Mouse (Mus musculus) thymus, adult 2 months (tissue): ENCODE measurements around the gene Olfr1275.

Experiments used
- CTCF ChIP-seq: fragments of 200-500 bp; IDR thresholded peaks from 2 replicates; pipeline ENCODE4 v1.5.1; 2012; ENCODE audit warnings: mild to moderate bottlenecking, control low read depth, low read length, moderate library complexity, borderline replicate concordance; ENCODE audit not compliant: control insufficient read depth, poor library complexity, insufficient read depth; ENCODE audit errors: extremely low read depth
- POLR2A ChIP-seq: fragments of 200-500 bp; IDR thresholded peaks from 2 replicates; pipeline ENCODE4 v1.6.1; 2012; ENCODE audit warnings: mild to moderate bottlenecking, low read length, control low read depth, moderate library complexity; ENCODE audit not compliant: control insufficient read depth, poor library complexity, insufficient read depth; ENCODE audit errors: extremely low read depth

- no peak for TF ChIP-seq CTCF
- TF ChIP-seq POLR2A: no peak
Measured at GRCm38 (mm10) chr2:111254216-111254615, 19.1 kb upstream of the Olfr1275 start, which contains the start of gene Olfr1276.
